Mouse (Mus musculus) kidney, adult 2 months (tissue): ENCODE results near the gene Il12rb1.

Source experiments
- CTCF ChIP-seq: fragments of 200-500 bp; conservative IDR thresholded peaks from 2 replicates; pipeline ENCODE4 v1.5.1; 2011; ENCODE audit warnings: low read depth, mild to moderate bottlenecking, control low read depth, low read length, moderate library complexity, mixed read lengths; ENCODE audit not compliant: insufficient read depth, insufficient read length
- POLR2A ChIP-seq: fragments of 200-500 bp; IDR thresholded peaks from one replicate; pipeline ENCODE4 v1.6.1; 2011; ENCODE audit warnings: low read depth, low read length, control low read depth

- TF ChIP-seq CTCF (no peak), POLR2A (no peak)
Observed at GRCm38 (mm10) chr8:70851837-70852236, 43.6 kb downstream of the Il12rb1 start.
